Mouse (Mus musculus) cerebellum, postnatal 25 days (tissue): ENCODE results near the gene Adcy5.

Experiments used
- DNase-seq, 2 experiments: peaks; one replicate each; pipeline ENCODE4 v3.0.0; 2021; ENCODE audit warnings: mixed read lengths in 2 of 2

Adcy5 gene

GRCm38 (mm10) chr16:35156832-35157231 is 2.2 kb downstream of the Adcy5 start:
- DNase-seq, result peak in 1 of 2 experiments; percentile 34

- no peak for DNase-seq
Measured at GRCm38 (mm10) chr16:35159532-35159931, 4.9 kb downstream of the Adcy5 start.

DNA sequence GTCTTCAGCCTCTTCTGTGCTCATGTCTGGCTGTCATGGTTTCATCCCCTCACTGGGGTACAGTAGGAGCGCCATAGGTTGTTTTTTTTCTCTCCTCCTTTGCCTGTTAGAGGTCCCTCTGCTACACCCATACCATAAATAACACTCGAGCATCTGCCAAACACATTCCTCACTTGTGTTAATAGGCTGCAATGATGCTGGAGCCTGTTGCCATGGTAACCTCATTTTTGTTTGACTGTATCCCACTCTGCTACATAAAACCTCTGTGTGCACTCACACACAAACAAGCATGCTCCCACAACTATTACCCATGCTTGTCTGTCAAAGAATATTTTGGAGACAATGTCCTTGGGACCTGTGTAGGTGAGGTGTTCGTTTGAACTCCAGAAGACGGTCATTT is 5.3 kb downstream of the Adcy5 start:
- no peak for DNase-seq

- no peak for DNase-seq
Measured at GRCm38 (mm10) chr16:35164361-35165224, 9.9 kb downstream of the Adcy5 start.

- DNase-seq, result no peak
Measured at GRCm38 (mm10) chr16:35165361-35165760, 10.7 kb downstream of the Adcy5 start.

DNA sequence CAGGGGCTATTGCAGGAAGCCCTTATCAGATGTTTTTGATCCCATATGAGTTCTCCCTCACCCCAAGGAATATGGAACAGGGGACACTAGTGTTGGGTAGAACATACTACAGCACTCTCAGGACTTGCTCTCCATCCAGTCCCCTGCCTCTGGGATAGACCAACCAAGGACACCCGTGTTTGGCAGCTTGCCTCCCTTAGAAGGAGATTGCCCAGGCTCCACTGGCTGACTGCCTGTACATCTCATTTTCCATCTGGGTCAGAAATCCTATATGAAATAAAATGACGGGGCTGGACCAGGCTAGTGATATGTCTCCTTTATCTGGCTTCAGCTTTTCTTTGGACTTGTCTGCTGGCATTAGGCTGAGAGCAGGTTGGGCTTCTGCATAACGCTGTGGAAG is 11.1 kb downstream of the Adcy5 start:
- peak; percentile 76 to 83 for DNase-seq

DNA sequence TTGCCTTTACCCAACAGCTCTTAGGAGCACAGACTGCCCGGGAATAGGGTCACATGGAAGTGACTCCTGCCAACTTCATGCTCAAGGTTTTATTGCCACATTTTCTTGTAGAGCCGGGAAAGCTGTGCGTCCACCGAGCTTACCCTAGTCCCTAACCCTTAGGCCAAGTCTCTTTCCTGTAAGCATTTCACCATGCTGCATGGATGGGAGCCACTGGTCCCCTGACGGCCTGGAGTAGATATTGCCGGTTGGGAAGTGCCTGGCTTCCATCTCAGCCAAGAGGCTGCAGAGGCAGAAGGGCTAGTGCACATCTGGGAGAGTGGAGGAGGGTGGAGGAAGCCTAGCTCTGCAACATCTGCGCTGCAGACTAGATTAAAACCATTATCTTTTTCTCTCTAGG is 14.8 kb downstream of the Adcy5 start:
- DNase-seq, result no peak

- no peak for DNase-seq
Measured at GRCm38 (mm10) chr16:35172195-35172594, 17.5 kb downstream of the Adcy5 start.

DNA sequence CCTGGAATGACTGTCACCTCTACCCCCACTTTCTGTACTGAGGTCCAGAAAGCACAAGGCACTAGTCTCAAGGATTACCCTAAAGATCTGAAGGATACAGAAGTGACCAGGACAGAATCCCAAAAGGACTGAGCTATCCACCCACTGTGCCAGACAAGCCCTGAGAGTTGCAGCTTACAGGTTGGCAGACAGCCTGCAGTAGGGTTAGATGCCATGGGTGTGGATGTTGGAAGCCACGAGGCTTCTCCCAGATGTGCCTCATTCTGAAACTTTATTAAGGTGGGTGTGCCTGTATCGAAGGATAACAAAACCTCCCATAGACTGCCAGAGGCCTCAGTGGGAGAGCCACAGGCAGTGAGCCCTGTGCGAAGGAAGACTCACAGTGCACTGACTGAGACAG is 23.8 kb downstream of the Adcy5 start:
- no peak for DNase-seq

DNA sequence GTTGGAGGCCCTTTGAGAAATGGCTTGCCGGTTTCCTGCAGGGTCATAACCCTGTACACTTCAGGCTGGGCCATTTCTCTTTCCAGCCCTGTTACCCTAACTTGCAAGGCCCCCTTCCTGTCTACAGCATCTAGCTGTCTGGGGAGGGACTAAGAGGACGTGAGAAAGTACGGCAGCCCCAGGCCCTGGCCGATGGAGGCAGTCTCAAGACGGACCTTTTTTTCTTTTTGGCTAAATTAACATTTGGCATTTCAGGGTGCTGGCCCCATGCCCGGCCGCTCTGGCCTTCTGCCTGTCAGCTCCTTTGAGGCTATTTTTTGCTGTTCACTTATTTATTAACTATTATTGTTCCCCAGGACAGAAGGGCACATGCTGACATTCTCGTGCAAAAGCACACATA is 24.4 kb downstream of the Adcy5 start:
- DNase-seq, result peak; percentile 92 to 93

DNA sequence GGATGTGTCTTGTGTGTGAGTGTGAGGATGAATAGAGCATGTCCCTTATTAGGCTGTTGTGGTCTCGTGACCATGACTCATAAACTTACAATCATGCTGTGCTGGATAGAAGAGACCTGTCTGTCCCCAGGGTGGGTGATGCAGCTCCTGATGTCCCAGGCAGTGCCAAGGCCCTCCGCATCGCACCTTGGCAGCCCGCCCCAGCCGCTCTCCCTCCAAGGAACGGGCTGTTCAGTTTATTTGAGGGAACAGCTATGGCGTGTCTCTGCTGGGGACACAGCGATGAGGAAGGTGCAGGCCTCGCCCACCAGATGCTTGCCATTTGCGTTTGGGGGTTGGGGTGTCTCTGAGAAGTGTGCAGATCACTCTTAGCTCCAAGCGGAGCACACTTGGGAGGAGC is 28.5 kb downstream of the Adcy5 start:
- peak; percentile 61 to 73 for DNase-seq

DNA sequence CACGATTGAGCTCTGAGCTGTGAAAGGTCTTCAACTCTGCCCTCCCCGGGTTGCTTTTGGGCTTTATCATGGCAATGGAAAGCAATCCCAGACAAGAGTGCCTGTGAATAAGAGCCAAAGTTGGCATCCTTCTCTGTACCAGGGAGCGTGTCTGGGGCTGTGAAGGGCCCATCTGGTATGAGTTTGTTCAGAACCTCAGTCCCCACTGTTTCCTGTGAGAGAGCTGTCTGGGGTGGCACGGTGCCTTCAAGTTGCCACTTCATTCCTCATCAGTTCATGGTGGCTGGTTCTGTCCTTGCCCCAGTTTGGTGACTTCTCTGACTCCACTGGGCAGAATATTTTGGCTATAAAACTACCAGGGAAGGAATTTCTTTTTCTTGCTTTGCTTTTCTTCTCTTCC is 33.4 kb downstream of the Adcy5 start:
- peak in 1 of 2 experiments; percentile 58 for DNase-seq

DNA sequence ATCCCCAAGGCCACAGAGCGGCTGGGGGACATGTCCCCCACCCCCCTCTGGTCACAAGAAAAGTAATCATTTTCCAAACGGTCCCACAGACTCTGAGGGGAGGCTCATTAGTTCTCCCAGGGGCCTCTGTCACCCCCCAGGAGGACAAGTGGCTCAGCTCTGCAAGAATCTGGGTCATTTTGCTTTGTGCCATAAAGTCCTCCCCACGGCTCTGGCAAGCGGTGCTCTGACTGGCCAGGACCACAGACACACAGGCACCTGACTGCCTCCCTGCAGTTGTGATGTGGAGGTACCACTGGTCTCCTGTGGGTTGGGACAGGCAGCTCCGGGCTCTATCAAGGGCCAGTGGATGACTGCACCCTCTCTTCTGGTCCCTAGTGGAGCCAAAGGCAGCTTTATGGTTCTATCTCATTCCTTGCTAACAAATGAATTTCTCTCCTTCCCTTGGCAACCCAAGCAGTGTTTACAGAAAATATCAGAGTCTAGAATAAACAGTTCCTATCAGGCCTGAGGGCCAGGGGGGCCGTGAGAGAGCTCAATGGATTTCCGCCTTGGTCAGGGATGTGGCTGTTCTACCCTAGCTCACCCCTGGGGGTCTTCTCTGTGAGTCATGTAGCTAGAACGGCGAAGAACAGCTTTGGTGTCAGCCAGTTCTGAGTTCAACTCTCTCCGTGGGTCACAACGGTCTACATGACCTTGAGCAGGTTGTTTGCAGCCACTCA is 34.9 kb downstream of the Adcy5 start:
- peak; percentile 52 to 54 for DNase-seq

GRCm38 (mm10) chr16:35190777-35191176 is 36.1 kb downstream of the Adcy5 start:
- no peak for DNase-seq

DNA sequence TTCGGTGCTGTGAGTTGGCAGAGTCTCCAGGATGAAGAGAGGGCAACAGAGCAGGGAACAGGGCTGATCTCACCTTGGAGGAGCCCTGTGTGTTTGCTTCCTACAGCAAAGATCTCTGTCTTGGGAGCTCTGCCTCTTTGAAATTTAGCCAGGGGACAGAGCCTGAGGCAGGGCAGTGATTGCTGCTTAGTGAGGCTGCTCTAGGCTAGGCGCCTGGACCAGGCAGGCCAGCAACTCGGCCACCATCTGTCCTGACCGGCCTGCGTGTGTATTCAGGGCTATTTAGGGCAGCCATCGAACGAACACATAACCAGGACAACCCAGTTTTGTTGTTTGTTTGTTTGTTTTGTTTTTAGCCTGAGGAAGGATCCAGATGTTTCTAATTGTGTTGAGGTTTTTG is 36.6 kb downstream of the Adcy5 start:
- peak; percentile 67 to 75 for DNase-seq

DNA sequence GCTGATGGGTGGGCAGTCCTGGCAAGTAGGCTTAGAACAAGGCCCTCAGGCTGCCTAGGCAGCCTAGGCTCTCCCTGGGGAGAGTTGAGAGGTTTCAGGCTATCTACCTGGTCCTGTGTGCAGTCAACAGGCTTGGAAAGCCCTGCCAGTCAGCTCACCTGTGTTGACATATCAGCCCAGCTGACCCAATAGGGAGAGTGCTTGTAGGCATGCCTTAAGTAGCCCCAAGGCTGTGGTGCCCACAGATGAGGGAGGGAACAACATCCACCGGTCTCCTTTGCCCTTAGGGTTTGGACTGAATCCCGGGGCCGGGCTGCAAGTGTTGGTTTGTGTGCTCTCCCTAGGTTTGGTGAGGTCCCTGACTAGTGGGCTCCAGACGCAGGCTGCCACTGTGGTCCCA is 37.8 kb downstream of the Adcy5 start:
- no peak for DNase-seq

DNA sequence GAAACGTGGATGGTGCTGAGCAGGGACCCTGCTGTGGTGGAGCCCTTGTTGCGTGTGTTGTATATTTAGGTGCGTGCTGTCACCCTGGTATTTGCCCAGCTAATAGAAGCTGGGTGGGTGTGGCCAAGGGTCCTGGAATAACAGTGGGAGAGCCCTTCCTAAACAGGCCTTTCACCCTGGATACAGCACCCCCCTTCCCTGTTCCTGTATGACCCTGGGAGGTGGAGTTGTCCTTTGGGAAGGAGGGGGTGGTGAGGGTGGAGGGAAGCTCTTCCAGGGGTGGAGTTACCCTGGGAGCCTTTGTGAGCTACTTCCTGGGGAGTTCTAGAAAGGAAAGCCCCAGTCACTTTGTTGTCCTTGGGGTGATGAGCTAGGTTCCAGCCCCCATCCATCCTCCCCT is 38.7 kb downstream of the Adcy5 start:
- no peak for DNase-seq

- no peak for DNase-seq
Measured at GRCm38 (mm10) chr16:35199721-35200431, 45.2 kb downstream of the Adcy5 start.

DNA sequence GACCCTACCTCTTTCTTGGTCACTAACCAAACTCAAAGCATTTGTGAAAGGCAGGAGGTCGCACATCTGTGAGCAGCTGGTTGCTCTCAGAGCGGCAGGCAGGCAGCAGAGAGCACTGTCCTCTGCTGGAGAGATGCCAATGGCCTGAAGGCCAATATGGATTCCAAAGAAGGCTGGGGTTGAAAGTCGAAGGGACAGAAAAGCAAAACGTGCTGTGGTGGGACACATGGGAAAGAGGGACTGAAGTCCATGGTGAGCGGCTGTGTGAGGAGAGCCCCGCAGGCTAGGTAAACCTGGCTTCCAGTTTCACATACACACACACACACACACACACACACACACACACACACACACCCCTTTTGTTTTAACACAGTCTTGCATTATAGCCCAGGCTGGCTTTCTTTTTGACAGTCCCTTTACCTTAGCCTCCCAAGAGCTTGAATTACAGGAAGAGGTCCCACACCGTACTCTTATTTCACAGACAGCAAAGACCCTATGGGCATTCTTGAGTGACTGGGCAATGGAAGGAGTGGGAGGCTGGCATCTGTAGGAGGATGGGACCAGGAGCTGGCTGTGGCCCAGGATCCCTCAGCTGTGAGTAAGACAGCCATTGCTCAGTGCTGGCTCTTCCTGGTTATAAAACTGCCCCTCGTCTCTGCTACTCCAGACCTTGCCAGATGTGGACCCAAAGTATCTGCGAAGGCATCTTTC is 45.9 kb downstream of the Adcy5 start:
- no peak for DNase-seq

- DNase-seq, result no peak
Measured at GRCm38 (mm10) chr16:35201281-35201680, 46.6 kb downstream of the Adcy5 start.

DNA sequence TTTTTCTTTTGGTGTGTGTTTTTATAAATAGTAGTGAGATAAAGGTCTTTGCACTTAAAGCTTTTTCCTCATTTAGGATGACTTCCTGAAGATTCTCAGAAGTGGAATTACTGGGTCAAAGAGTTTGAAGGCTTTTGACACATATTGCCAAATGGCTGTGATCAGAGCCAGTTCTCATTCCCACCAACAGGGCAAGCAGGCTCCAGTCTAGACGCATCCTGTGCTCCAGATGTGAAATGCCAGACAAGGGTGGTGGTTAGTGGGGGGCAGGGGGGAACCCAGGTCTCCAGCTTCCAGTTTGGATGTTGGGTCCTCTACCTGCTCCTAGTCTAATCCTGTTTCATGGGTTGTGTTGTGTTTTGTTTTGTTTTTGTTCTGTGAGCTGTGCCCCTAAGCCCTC is 48.8 kb downstream of the Adcy5 start:
- no peak for DNase-seq

DNA sequence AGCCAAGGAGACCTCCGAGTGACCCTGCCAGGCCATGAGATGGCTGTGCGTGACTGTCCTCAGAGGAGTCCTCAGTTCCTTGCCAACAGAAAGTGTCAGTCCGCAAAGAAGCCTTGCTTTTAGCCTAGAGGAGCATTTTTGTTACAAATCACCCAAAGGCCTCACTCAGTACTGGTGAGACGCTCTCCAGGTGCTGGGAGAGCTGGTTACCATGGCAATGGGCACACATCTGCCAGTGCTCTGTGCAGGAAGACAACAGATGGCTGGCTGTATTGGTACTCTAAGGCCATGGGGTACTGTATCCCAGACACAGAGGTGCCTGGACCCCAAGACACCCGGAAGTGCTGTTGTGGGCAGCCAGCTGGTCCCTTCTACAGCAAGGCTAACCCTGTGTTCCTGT is 51.0 kb downstream of the Adcy5 start:
- no peak for DNase-seq

DNA sequence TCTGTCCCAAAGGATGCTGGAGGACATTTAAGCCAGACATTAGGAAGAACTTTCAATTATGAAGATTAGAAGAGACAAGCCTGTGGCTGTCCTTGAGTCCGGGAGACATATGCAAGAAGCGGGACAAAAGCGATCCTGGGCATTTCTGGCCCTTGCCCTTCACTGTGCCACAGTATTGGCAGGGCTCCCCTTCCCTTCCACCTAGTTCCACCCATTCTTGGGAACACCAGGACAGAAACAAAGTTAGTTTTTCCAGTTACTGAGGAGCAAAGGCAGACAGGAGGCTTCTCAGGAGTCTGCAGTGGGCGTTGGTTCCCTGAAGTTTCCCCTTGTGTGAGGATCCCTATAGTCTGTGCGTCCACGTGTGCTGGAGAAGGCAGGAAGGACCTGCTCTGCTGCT is 51.7 kb downstream of the Adcy5 start:
- DNase-seq, result no peak
